8 mouse cellular contexts compared by ENCODE assay signal in genomic region chr11:87639206-87639605, GRCm38 (mm10). TPM values are rescaled to one million over a fixed set of nuclear protein-coding genes. Genes with fewer than 3 reads are reported as not detected.
DNase-seq lines count a peak whose midpoint lies in the region; ATAC-seq lines count a peak whose summit lies in the region.

No protein-coding gene starts in this region.

- peak overlapping the region; percentile 57 for H3K4me2 ChIP-seq in forebrain, embryonic 14.5 days (ENCODE audit: low read length)
- H3K4me2 ChIP-seq in limb, embryonic 13.5 days (replicated peaks): peak overlapping the region; percentile 72
- H3K4me2 ChIP-seq in midbrain, embryonic 13.5 days (replicated peaks): peak overlapping the region; percentile 70

- ATAC-seq in forebrain, embryonic 14.5 days: peak; percentile 55; the same call in 1 of the 2 replicates
- ATAC-seq in hematopoietic stem cell, adult 5-6 weeks (replicated peaks in 1 of 2; ENCODE audit: insufficient read depth in 1 of 2, low FRiP score in 2 of 2, low TSS enrichment in 1 of 2, low read depth in 1 of 2, poor library complexity in 2 of 2, severe bottlenecking in 2 of 2): peak; percentile 91 to 96
- peak; percentile 78; the same call in 1 of the 2 replicates for ATAC-seq in limb, embryonic 13.5 days (ENCODE audit: low FRiP score, low read depth)
- ATAC-seq in midbrain, embryonic 13.5 days: peak; percentile 75

- no peaks in the 10 kb centered on the region for H3K36me3 ChIP-seq in forebrain, embryonic 14.5 days (ENCODE audit: control insufficient read depth, insufficient read depth, low read length)
- peaks cover 4% of the 10 kb centered on the region; the same call in 1 of the 2 replicates for H3K36me3 ChIP-seq in limb, embryonic 13.5 days
- peaks cover 6% of the 10 kb centered on the region for H3K36me3 ChIP-seq in midbrain, embryonic 13.5 days

- no peaks in the 10 kb centered on the region for H3K27me3 ChIP-seq in forebrain, embryonic 14.5 days (replicated peaks; ENCODE audit: control insufficient read depth, insufficient read depth, low read length)
- no peaks in the 10 kb centered on the region for H3K27me3 ChIP-seq in limb, embryonic 13.5 days
- H3K27me3 ChIP-seq in midbrain, embryonic 13.5 days: no peaks in the 10 kb centered on the region

- H3K4me1 ChIP-seq in forebrain, embryonic 14.5 days (ENCODE audit: control insufficient read depth, insufficient read depth, low read length): peaks cover 3% of the 10 kb centered on the region; the same call in 1 of the 2 replicates
- no peaks in the 10 kb centered on the region for H3K4me1 ChIP-seq in limb, embryonic 13.5 days
- peaks cover 12% of the 10 kb centered on the region for H3K4me1 ChIP-seq in midbrain, embryonic 13.5 days (replicated peaks)

- DNase-seq in R1 (ENCODE audit: low read depth, low spot score): peak; percentile 69
- DNase-seq in cerebellum, adult 11 months: peak; percentile 58
- DNase-seq in forebrain, embryonic 14.5 days (ENCODE audit: low spot score): peak; percentile 39
- DNase-seq in spleen, postnatal 36 days (ENCODE audit: low spot score in 2 of 2): peak; percentile 58 to 61
- no peak for DNase-seq in frontal cortex, postnatal 25 days (ENCODE audit: low spot score in 2 of 2)

- peak overlapping the region; percentile 30 for H3K4me3 ChIP-seq in forebrain, embryonic 14.5 days (ENCODE audit: low read depth, low read length)
- peak overlapping the region; percentile 52 for H3K4me3 ChIP-seq in limb, embryonic 13.5 days
- peak overlapping the region; percentile 42 for H3K4me3 ChIP-seq in midbrain, embryonic 13.5 days (replicated peaks)

- peak overlapping the region; percentile 58 for H3K9ac ChIP-seq in forebrain, embryonic 14.5 days (ENCODE audit: low read length)
- peak overlapping the region; percentile 76 for H3K9ac ChIP-seq in limb, embryonic 13.5 days
- peak overlapping the region; percentile 73 for H3K9ac ChIP-seq in midbrain, embryonic 13.5 days (replicated peaks)

- no peaks in the 10 kb centered on the region for H3K9me3 ChIP-seq in forebrain, embryonic 14.5 days (replicated peaks; ENCODE audit: control insufficient read depth, low read length)
- no peaks in the 10 kb centered on the region for H3K9me3 ChIP-seq in limb, embryonic 13.5 days
- no peaks in the 10 kb centered on the region for H3K9me3 ChIP-seq in midbrain, embryonic 13.5 days

- WGBS in forebrain, embryonic 14.5 days: under 1% methylated on average over 29 of the region's 29 CpGs
- WGBS in limb, embryonic 13.5 days: 2% methylated on average over 29 of the region's 29 CpGs
- under 1% methylated on average over 29 of the region's 29 CpGs for WGBS in midbrain, embryonic 13.5 days

- H3K27ac ChIP-seq in forebrain, embryonic 14.5 days (ENCODE audit: low read depth, low read length): no peak overlapping the region
- H3K27ac ChIP-seq in limb, embryonic 13.5 days: 0 out of 2 replicates have a peak overlapping the region, but pooled peaks have one; percentile 22
- 0 out of 2 replicates have a peak overlapping the region, but pooled peaks have one; percentile 1 for H3K27ac ChIP-seq in midbrain, embryonic 13.5 days

RNA-seq across cellular contexts. Expression of gene Hsf5, which starts 22.2 kb away (rescaled TPM):
- 0.33 and 0.36 TPM in 2 replicates for polyA plus RNA-seq in forebrain, embryonic 14.5 days (2014; fragmentation: Nextera tagmentation; extraction: Ambion mirVana)
- total RNA-seq in hematopoietic stem cell, adult 5-6 weeks (2017): not detected in 2 replicates
- 0.29 and 0.42 TPM in 2 replicates for polyA plus RNA-seq in limb, embryonic 13.5 days (2015; fragmentation: Nextera tagmentation; extraction: Ambion mirVana)
- 0.37 and 0.40 TPM in 2 replicates for polyA plus RNA-seq in midbrain, embryonic 13.5 days (2015; fragmentation: Nextera tagmentation; extraction: Ambion mirVana)

RNA-seq across cellular contexts. Expression of gene Rnf43, which starts 23.3 kb away (rescaled TPM):
- 0.63 and 1.1 TPM in 2 replicates for polyA plus RNA-seq in forebrain, embryonic 14.5 days (2014; fragmentation: Nextera tagmentation; extraction: Ambion mirVana)
- total RNA-seq in hematopoietic stem cell, adult 5-6 weeks (2017): 0.69 TPM in 1 of 2 replicates, not detected in the other
- 3.2 and 4.2 TPM in 2 replicates for polyA plus RNA-seq in limb, embryonic 13.5 days (2015; fragmentation: Nextera tagmentation; extraction: Ambion mirVana)
- polyA plus RNA-seq in midbrain, embryonic 13.5 days (2015; fragmentation: Nextera tagmentation; extraction: Ambion mirVana): 0.67 and 0.92 TPM in 2 replicates

RNA-seq across cellular contexts. Expression of gene Mtmr4, which starts 47.2 kb away (rescaled TPM):
- polyA plus RNA-seq in forebrain, embryonic 14.5 days (2014; fragmentation: Nextera tagmentation; extraction: Ambion mirVana): 45.5 and 59.7 TPM in 2 replicates
- 19.4 and 21.1 TPM in 2 replicates for total RNA-seq in hematopoietic stem cell, adult 5-6 weeks (2017)
- 31.1 and 38.9 TPM in 2 replicates for polyA plus RNA-seq in limb, embryonic 13.5 days (2015; fragmentation: Nextera tagmentation; extraction: Ambion mirVana)
- 61.8 and 66.6 TPM in 2 replicates for polyA plus RNA-seq in midbrain, embryonic 13.5 days (2015; fragmentation: Nextera tagmentation; extraction: Ambion mirVana)

Comparison
In these comparisons a context has a peak if more than half of its experiments do, and no peak if none do; other contexts are left out.
1. DNase-seq: peak in R1 (single experiment), cerebellum, adult 11 months (single experiment), forebrain, embryonic 14.5 days (single experiment) and spleen, postnatal 36 days (2 of 2); none in frontal cortex, postnatal 25 days (0 of 2).
2. Peak in every context shown above with its lines, with median percentiles within 50 percentile points of each other: ATAC-seq, H3K4me2 ChIP-seq, H3K4me3 ChIP-seq and H3K9ac ChIP-seq.